Mouse (Mus musculus): ENCODE measurements around the gene Angptl2. TPM values are rescaled to one million over a fixed set of nuclear protein-coding genes. Genes with fewer than 3 reads are reported as not detected.

The Angptl2 gene
- polyA plus RNA-seq, 1 experiment from 2014 or later: 40.9 TPM

DNA sequence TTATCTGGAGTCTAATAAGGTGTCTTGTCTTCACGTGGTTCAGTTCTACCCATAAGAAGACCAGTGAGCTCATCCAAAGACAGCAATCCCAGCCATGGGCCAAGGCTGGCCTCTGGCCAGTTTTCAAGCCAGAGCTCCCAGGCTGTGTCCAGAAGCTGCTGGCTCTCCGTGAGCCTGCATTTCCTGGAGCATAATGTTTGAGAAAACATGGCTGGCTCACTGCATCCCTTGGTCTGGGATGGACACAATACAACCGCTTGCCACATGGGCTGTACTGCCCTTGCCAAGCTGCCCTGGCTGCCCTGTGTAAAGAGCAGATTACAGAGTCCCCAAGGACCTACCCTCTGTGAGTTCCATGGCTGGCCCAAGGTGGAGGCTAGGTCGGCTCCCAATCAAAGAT is 67.0 kb downstream of the Angptl2 start:
- no peak overlapping the region for H3K4me2 ChIP-seq
- 0 out of 2 replicates have a peak, but pooled peaks cover 5% of the 10 kb centered on the region for H3K4me1 ChIP-seq
- H3K36me3 ChIP-seq: 0 out of 2 replicates have a peak, but pooled peaks cover 2% of the 10 kb centered on the region
- 59% methylated on average over 4 of the region's 4 CpGs for WGBS
- H3K9me3 ChIP-seq (replicated peaks): 0 out of 2 replicates have a peak, but pooled peaks cover under 1% of the 10 kb centered on the region
- no peak overlapping the region for H3K4me3 ChIP-seq (replicated peaks)
- peak overlapping the region; percentile 29; the same call in 1 of the 2 replicates for H3K27ac ChIP-seq
- H3K9ac ChIP-seq: no peak overlapping the region
- ATAC-seq (replicated peaks; ENCODE audit: low FRiP score): no peak
- no peaks in the 10 kb centered on the region for H3K27me3 ChIP-seq

DNA sequence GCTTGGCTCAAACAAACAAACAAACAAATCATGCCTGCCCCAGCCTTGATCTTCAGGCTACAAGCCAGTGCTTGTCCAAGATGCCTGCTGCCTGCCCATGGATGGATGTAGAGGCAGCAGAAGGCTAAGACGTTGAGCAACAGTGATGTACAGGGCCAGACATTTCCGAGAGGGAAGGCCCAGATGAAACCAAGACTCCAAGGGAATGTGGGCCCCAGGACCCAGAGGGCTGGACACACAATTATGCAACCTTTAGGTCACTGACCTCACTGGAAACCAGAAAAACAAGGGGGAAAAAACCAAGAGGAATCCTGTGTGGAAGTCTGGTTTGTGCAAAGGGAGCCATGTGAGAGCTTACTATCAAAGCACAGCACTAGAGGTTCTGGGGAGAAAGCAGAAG is 67.8 kb downstream of the Angptl2 start:
- no peak for ATAC-seq (replicated peaks; ENCODE audit: low FRiP score)
- Histone ChIP-seq H3K4me2 (no peak overlapping the region), H3K27ac (no peak overlapping the region), H3K36me3 (0 out of 2 replicates have a peak, but pooled peaks cover 2% of the 10 kb centered on the region), H3K9me3 (replicated peaks) (0 out of 2 replicates have a peak, but pooled peaks cover 2% of the 10 kb centered on the region), H3K9ac (no peak overlapping the region), H3K4me1 (0 out of 2 replicates have a peak, but pooled peaks cover 5% of the 10 kb centered on the region), H3K4me3 (replicated peaks) (no peak overlapping the region), H3K27me3 (no peaks in the 10 kb centered on the region)
- WGBS: 75% methylated on average over 2 of the region's 2 CpGs

DNA sequence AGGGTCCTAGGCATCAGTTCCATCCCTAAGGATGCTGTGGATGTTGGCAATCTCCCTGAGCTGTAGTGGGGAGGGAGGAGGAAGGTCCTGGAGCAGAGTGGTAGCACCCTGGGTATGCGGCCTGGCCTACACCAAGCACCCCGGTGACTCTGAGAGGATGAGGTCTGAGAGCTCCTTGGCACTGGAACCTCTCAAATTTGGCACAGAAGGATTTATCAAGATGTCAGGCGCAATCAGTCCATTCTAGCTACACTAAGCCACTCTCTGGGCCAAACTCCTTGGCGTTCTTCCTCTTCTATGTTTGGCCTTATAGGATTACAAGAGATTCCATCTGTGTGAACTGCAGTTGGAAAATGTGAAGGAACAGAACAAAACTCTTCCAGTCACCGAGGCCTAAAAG is 73.0 kb downstream of the Angptl2 start:
- H3K4me3 ChIP-seq (replicated peaks): no peak overlapping the region
- H3K36me3 ChIP-seq: 0 out of 2 replicates have a peak, but pooled peaks cover 2% of the 10 kb centered on the region
- H3K4me1 ChIP-seq: no peaks in the 10 kb centered on the region
- no peaks in the 10 kb centered on the region for H3K27me3 ChIP-seq
- 90% methylated on average over 5 of the region's 5 CpGs for WGBS
- H3K4me2 ChIP-seq: no peak overlapping the region
- ATAC-seq (replicated peaks; ENCODE audit: low FRiP score): no peak
- H3K27ac ChIP-seq: no peak overlapping the region
- 0 out of 2 replicates have a peak, but pooled peaks cover 2% of the 10 kb centered on the region for H3K9me3 ChIP-seq (replicated peaks)
- H3K9ac ChIP-seq: no peak overlapping the region

DNA sequence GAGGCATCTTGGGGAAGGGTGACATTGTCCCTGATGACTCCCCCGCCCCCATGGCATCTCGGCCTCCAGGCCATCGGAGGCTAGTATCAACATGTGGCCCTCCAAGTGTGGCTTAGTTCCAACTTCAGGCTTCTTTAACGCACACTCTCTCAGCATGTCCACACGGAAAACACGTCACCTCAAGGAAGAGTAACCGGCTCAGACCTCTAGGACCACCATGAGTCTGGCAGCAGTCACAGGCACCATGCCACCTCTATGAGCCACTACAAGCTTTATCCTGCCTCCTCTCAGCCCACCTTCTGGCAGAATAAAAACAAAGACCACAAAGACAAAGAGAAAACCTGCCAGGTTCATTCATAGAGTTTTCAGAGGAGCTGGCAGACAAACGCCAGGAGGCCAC is 74.6 kb downstream of the Angptl2 start:
- ATAC-seq (replicated peaks; ENCODE audit: low FRiP score): no peak
- H3K4me1 ChIP-seq: no peaks in the 10 kb centered on the region
- H3K27ac ChIP-seq: no peak overlapping the region
- H3K4me2 ChIP-seq: no peak overlapping the region
- 0 out of 2 replicates have a peak, but pooled peaks cover 2% of the 10 kb centered on the region for H3K9me3 ChIP-seq (replicated peaks)
- H3K9ac ChIP-seq: no peak overlapping the region
- 89% methylated on average over 8 of the region's 8 CpGs for WGBS
- H3K4me3 ChIP-seq (replicated peaks): no peak overlapping the region
- 0 out of 2 replicates have a peak, but pooled peaks cover 2% of the 10 kb centered on the region for H3K36me3 ChIP-seq
- no peaks in the 10 kb centered on the region for H3K27me3 ChIP-seq

DNA sequence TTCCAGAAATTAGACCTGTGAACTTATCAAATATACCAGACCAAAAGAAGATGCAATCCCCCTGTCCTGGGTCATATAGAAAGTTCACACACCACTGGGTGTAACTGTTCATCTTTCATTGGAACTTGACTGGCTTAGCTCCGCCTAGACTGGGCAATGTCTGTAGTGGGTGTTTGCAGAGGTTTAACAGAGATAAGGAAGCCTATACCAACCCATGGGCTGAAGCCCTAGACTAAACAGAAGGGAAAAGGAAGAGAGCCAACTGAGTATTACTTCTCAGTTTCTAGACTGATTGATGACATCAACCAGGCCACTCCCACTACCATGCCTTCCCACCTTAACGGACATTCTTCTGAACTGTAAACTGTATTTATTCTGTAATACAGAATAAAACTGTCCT is 76.2 kb downstream of the Angptl2 start:
- H3K4me2 ChIP-seq: no peak overlapping the region
- H3K9me3 ChIP-seq (replicated peaks): 0 out of 2 replicates have a peak, but pooled peaks cover 2% of the 10 kb centered on the region
- no peak overlapping the region for H3K4me3 ChIP-seq (replicated peaks)
- no peak overlapping the region for H3K27ac ChIP-seq
- 81% methylated on average over 2 of the region's 2 CpGs for whole genome bisulfite sequencing
- no peaks in the 10 kb centered on the region for H3K4me1 ChIP-seq
- H3K36me3 ChIP-seq: 0 out of 2 replicates have a peak, but pooled peaks cover 2% of the 10 kb centered on the region
- no peaks in the 10 kb centered on the region for H3K27me3 ChIP-seq
- no peak for ATAC-seq (replicated peaks; ENCODE audit: low FRiP score)
- H3K9ac ChIP-seq: no peak overlapping the region

DNA sequence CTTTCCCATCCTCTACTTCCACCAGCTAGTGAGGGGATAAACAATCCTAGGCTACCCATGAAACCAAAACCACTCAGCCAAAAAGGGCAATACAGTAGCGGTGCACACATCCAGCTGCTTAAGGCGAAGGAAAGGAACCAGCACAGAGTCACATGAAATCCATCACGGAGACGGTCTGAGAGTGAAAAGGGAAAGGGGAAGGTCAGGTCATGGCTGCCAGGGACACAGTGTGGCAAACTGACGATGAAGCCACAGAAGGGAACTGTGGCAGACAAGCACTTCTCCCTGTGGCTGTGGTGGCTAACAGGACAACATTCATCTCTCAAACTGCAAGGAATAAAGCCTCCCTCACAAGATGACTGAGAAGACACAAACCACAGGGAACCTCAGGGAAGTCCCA is 79.2 kb downstream of the Angptl2 start:
- Histone ChIP-seq H3K4me3 (replicated peaks) (no peak overlapping the region), H3K27me3 (no peaks in the 10 kb centered on the region), H3K9ac (no peak overlapping the region), H3K9me3 (replicated peaks) (no peaks in the 10 kb centered on the region), H3K4me2 (no peak overlapping the region), H3K27ac (no peak overlapping the region), H3K36me3 (no peaks in the 10 kb centered on the region), H3K4me1 (peaks cover 7% of the 10 kb centered on the region; the same call in 1 of the 2 replicates)
- no peak for ATAC-seq (replicated peaks; ENCODE audit: low FRiP score)
- WGBS: 80% methylated on average over 5 of the region's 5 CpGs

Other genes with a start within 250 kb of the Angptl2 start
- gene Slc2a8, start 234.0 kb upstream of the Angptl2 start, polyA plus RNA-seq (2015; fragmentation: Nextera tagmentation; extraction: Ambion mirVana): 28.9 and 30.6 TPM in 2 replicates
- gene Garnl3, start 84.4 kb upstream of the Angptl2 start, polyA plus RNA-seq (2015; fragmentation: Nextera tagmentation; extraction: Ambion mirVana): 11.2 and 14.0 TPM in 2 replicates
- 5.5 and 5.9 TPM in 2 replicates for gene Ralgps1, start 155.4 kb downstream of the Angptl2 start, polyA plus RNA-seq (2015; fragmentation: Nextera tagmentation; extraction: Ambion mirVana)
- gene Zbtb34, start 215.3 kb downstream of the Angptl2 start, polyA plus RNA-seq (2015; fragmentation: Nextera tagmentation; extraction: Ambion mirVana): 6.0 and 6.9 TPM in 2 replicates

All from kidney, embryonic 15.5 days (tissue).